ENCODE assay signal across 11 mouse cellular contexts in genomic region chr8:126538136-126538535, GRCm38 (mm10). TPM values are rescaled to one million over a fixed set of nuclear protein-coding genes. Genes with fewer than 3 reads are reported as not detected.
DNase-seq lines count a peak whose midpoint lies in the region; ATAC-seq and TF ChIP-seq lines count a peak whose summit lies in the region.
"Had no signal": no experiment of that assay in that cellular context is flagged by ENCODE, and none has a peak within 500 bp of the region (broad histone marks: within the 10 kb centered on the region; RNA-seq: fewer than 3 reads in every experiment).

No protein-coding gene starts in this region.

- H3K4me2 ChIP-seq in heart, embryonic 12.5 days, result no peak overlapping the region
- 0 out of 2 replicates have a peak overlapping the region, but pooled peaks have one; percentile 8 for H3K4me2 ChIP-seq in embryonic facial prominence, embryonic 12.5 days (replicated peaks)
- H3K4me2 ChIP-seq in hindbrain, embryonic 12.5 days (replicated peaks), result peak overlapping the region; percentile 37
- no peak overlapping the region for H3K4me2 ChIP-seq in midbrain, postnatal 0 days (ENCODE audit: low read depth, low read length, poor library complexity, severe bottlenecking)

- H3K36me3 ChIP-seq in heart, embryonic 12.5 days, result no peaks in the 10 kb centered on the region
- no peaks in the 10 kb centered on the region for H3K36me3 ChIP-seq in embryonic facial prominence, embryonic 12.5 days
- H3K36me3 ChIP-seq in hindbrain, embryonic 12.5 days, result no peaks in the 10 kb centered on the region
- H3K36me3 ChIP-seq in midbrain, postnatal 0 days (ENCODE audit: insufficient read depth, low read length), result no peaks in the 10 kb centered on the region

- H3K4me3 ChIP-seq in heart, embryonic 12.5 days, result no peak overlapping the region
- H3K4me3 ChIP-seq in embryonic facial prominence, embryonic 12.5 days, result no peak overlapping the region
- H3K4me3 ChIP-seq in hindbrain, embryonic 12.5 days, result no peak overlapping the region
- no peak overlapping the region for H3K4me3 ChIP-seq in midbrain, postnatal 0 days (ENCODE audit: low read depth, low read length)

- ATAC-seq in heart, embryonic 12.5 days (ENCODE audit: insufficient number of reproducible peaks, low FRiP score), result no peak
- no peak for ATAC-seq in embryonic facial prominence, embryonic 12.5 days (ENCODE audit: insufficient number of reproducible peaks, insufficient read depth, low FRiP score, low TSS enrichment)
- no peak; the same call in 1 of the 2 replicates for ATAC-seq in hindbrain, embryonic 12.5 days (ENCODE audit: low FRiP score)
- no peak for ATAC-seq in midbrain, postnatal 0 days (ENCODE audit: low FRiP score)

- no peak for TF ChIP-seq CTCF in midbrain, postnatal 0 days (IDR thresholded peaks at IDR 0.05)

- H3K27me3 ChIP-seq in heart, embryonic 12.5 days (replicated peaks), result no peaks in the 10 kb centered on the region
- H3K27me3 ChIP-seq in embryonic facial prominence, embryonic 12.5 days, result no peaks in the 10 kb centered on the region
- no peaks in the 10 kb centered on the region for H3K27me3 ChIP-seq in hindbrain, embryonic 12.5 days
- no peaks in the 10 kb centered on the region for H3K27me3 ChIP-seq in midbrain, postnatal 0 days (ENCODE audit: insufficient read depth, low read length)
- H3K27me3 ChIP-seq: CH12.LX had no signal

- 54% methylated on average over 3 of the region's 3 CpGs for WGBS in heart, embryonic 12.5 days
- WGBS in embryonic facial prominence, embryonic 12.5 days, result 39% methylated on average over 3 of the region's 3 CpGs
- WGBS in hindbrain, embryonic 12.5 days, result 35% methylated on average over 3 of the region's 3 CpGs
- 5% methylated on average over 3 of the region's 3 CpGs for WGBS in midbrain, postnatal 0 days

- intact Hi-C loops in heart, postnatal 14 days (cut with DNase I), result no loop called here

- 0 out of 2 replicates have a peak overlapping the region, but pooled peaks have one; percentile 42 for H3K9ac ChIP-seq in heart, embryonic 12.5 days
- no peak overlapping the region; the same call in 1 of the 2 replicates for H3K9ac ChIP-seq in embryonic facial prominence, embryonic 12.5 days
- no peak overlapping the region for H3K9ac ChIP-seq in hindbrain, embryonic 12.5 days
- H3K9ac ChIP-seq in midbrain, postnatal 0 days (replicated peaks; ENCODE audit: low read length, poor library complexity, severe bottlenecking), result peak overlapping the region; percentile 42; the same call in 1 of the 2 replicates
- H3K9ac ChIP-seq: liver, embryonic 14.5 days had no signal

- no peaks in the 10 kb centered on the region for H3K9me3 ChIP-seq in heart, embryonic 12.5 days (replicated peaks)
- H3K9me3 ChIP-seq in embryonic facial prominence, embryonic 12.5 days, result no peaks in the 10 kb centered on the region
- no peaks in the 10 kb centered on the region for H3K9me3 ChIP-seq in hindbrain, embryonic 12.5 days (replicated peaks)
- H3K9me3 ChIP-seq in midbrain, postnatal 0 days (ENCODE audit: low read length), result no peaks in the 10 kb centered on the region

- H3K27ac ChIP-seq in heart, embryonic 12.5 days (ENCODE audit: poor library complexity, severe bottlenecking), result peak overlapping the region; percentile 94
- H3K27ac ChIP-seq in embryonic facial prominence, embryonic 12.5 days, result peak overlapping the region; percentile 80
- H3K27ac ChIP-seq in hindbrain, embryonic 12.5 days, result peak overlapping the region; percentile 93
- H3K27ac ChIP-seq in midbrain, postnatal 0 days (ENCODE audit: low read depth, low read length), result peak overlapping the region; percentile 96
- H3K27ac ChIP-seq: liver, embryonic 14.5 days had no signal

- no peak for DNase-seq in heart, postnatal 14 days
- DNase-seq in midbrain, postnatal 0 days (ENCODE audit: low spot score), result no peak
- no peak for DNase-seq in retina, postnatal 1 day
- DNase-seq in ovary, postnatal 14 days (ENCODE audit: low spot score), result no peak
- no peak for DNase-seq in T-cell, adult 2 months (ENCODE audit: low spot score)
- DNase-seq: adrenal gland, postnatal 25 days had no signal

- peaks cover 65% of the 10 kb centered on the region for H3K4me1 ChIP-seq in heart, embryonic 12.5 days (replicated peaks)
- peaks cover 44% of the 10 kb centered on the region for H3K4me1 ChIP-seq in embryonic facial prominence, embryonic 12.5 days
- peaks cover 43% of the 10 kb centered on the region for H3K4me1 ChIP-seq in hindbrain, embryonic 12.5 days
- H3K4me1 ChIP-seq in midbrain, postnatal 0 days (ENCODE audit: insufficient read depth, low read length), result peaks cover 30% of the 10 kb centered on the region

RNA-seq across cellular contexts. Expression of gene Irf2bp2, which starts 55.6 kb away (rescaled TPM):
- 8.9 and 9.7 TPM in 2 replicates for polyA plus RNA-seq in heart, embryonic 12.5 days (2016; fragmentation: Nextera tagmentation; extraction: Ambion mirVana)
- 100 to 1,000 TPM; 124 to 140 TPM for total RNA-seq in heart, postnatal 14 days (2021)
- polyA plus RNA-seq in embryonic facial prominence, embryonic 12.5 days (2016; fragmentation: Nextera tagmentation; extraction: Ambion mirVana), result 11.5 and 12.0 TPM in 2 replicates
- 8.8 and 9.6 TPM in 2 replicates for polyA plus RNA-seq in hindbrain, embryonic 12.5 days (2016; fragmentation: Nextera tagmentation; extraction: Ambion mirVana)
- 81.3 and 88.2 TPM in 2 replicates for total RNA-seq in midbrain, postnatal 0 days (2014; rRNA removed)
- polyA plus RNA-seq in midbrain, postnatal 0 days (2015; fragmentation: Nextera tagmentation; extraction: Ambion mirVana), result 8.0 and 9.2 TPM in 2 replicates

Comparison
In these comparisons a context has a peak if more than half of its experiments do, and no peak if none do; other contexts are left out.
1. H3K4me2 ChIP-seq: peak in embryonic facial prominence, embryonic 12.5 days (single experiment) and hindbrain, embryonic 12.5 days (single experiment); none in heart, embryonic 12.5 days (single experiment) and midbrain, postnatal 0 days (single experiment).
2. H3K9ac ChIP-seq: peak in heart, embryonic 12.5 days (single experiment) and midbrain, postnatal 0 days (single experiment); none in embryonic facial prominence, embryonic 12.5 days (single experiment) and hindbrain, embryonic 12.5 days (single experiment).
3. Peak in every context shown above with its lines, with median percentiles within 50 percentile points of each other: H3K27ac ChIP-seq.